Mouse (Mus musculus) forebrain, embryonic 11.5 days (tissue): ENCODE measurements around the gene Grik2. TPM values are rescaled to one million over a fixed set of nuclear protein-coding genes. Genes with fewer than 3 reads are reported as not detected.
A peak's percentile ranks its signal among the peaks of the same experiment; 100 is the strongest.
"Not testable (repeated sequence)": the region's sequence is repeated elsewhere in the genome, so short reads cannot be mapped to it uniquely, and the experiment has no call there.

ENCODE experiments used
- ATAC-seq: fragments of 200-750 bp; cut with Nextera tagmentation; replicated peaks from 2 replicates; pipeline ENCODE4 v1.8.0; 2017; ENCODE audit warnings: moderate TSS enrichment; ENCODE audit not compliant: low FRiP score
- DNase-seq: peaks from one replicate; pipeline ENCODE4 v3.0.0-alpha.2; 2017; ENCODE audit warnings: low spot score
- H3K27ac ChIP-seq: fragments of 300-500 bp; sonication (generic); 2 replicates; pipeline ENCODE4 v1.5.1; 2014; ENCODE audit warnings: low read depth, low read length
- H3K27me3 ChIP-seq: fragments of 300-500 bp; sonication (generic); 2 replicates; pipeline ENCODE4 v1.6.1; 2014; ENCODE audit warnings: mild to moderate bottlenecking, low read length, mixed read lengths; ENCODE audit not compliant: control insufficient read depth, insufficient read depth
- H3K36me3 ChIP-seq: fragments of 300-500 bp; sonication (generic); 2 replicates; pipeline ENCODE4 v1.6.1; 2014; ENCODE audit warnings: mild to moderate bottlenecking, low read length, moderate library complexity, mixed read lengths; ENCODE audit not compliant: control insufficient read depth, insufficient read depth
- H3K4me1 ChIP-seq: fragments of 300-500 bp; sonication (generic); replicated peaks from 2 replicates; pipeline ENCODE4 v1.6.1; 2014; ENCODE audit warnings: low read length, mixed read lengths; ENCODE audit not compliant: control insufficient read depth, insufficient read depth
- H3K4me2 ChIP-seq: fragments of 300-500 bp; sonication (generic); 2 replicates; pipeline ENCODE4 v1.6.1; 2014; ENCODE audit warnings: low read depth, mild to moderate bottlenecking, low read length, moderate library complexity, mixed read lengths; ENCODE audit not compliant: severe bottlenecking
- H3K4me3 ChIP-seq: fragments of 300-500 bp; sonication (generic); 2 replicates; pipeline ENCODE4 v1.5.1; 2014; ENCODE audit warnings: low read depth, low read length
- H3K9ac ChIP-seq: fragments of 300-500 bp; sonication (generic); 2 replicates; pipeline ENCODE4 v1.6.1; 2014; ENCODE audit warnings: low read length
- H3K9me3 ChIP-seq: fragments of 300-500 bp; sonication (generic); 2 replicates; pipeline ENCODE4 v1.6.1; 2016; ENCODE audit warnings: low read length, mixed read lengths; ENCODE audit not compliant: control insufficient read depth
- WGBS: fragments of 180-500 bp; shearing (Covaris S2); extraction: QIAGEN DNeasy Blood & Tissue Kit; methylation state at CpG from one replicate; pipeline ENCODE4 v1.1.7; 2014; 5-methylcytosine and 5-hydroxymethylcytosine counted together
- polyA plus RNA-seq: library from polyadenylated mRNA; unstranded; fragments of >200 nt; fragmentation: Nextera tagmentation; extraction: Ambion mirVana; gene quantifications from 2 replicates; pipeline ENCODE4 v1.2.1, GENCODE M21; 2014

The Grik2 gene
- polyA plus RNA-seq, 1 experiment from 2014 or later, result 17.3 TPM

GRCm38 (mm10) chr10:49219631-49220030, 568.9 kb downstream of the Grik2 start:
- no peaks in the 10 kb centered on the region for H3K27me3 ChIP-seq
- no peak overlapping the region for H3K9ac ChIP-seq
- no peaks in the 10 kb centered on the region for H3K9me3 ChIP-seq
- H3K4me3 ChIP-seq, result no peak overlapping the region
- H3K4me1 ChIP-seq, result no peaks in the 10 kb centered on the region
- WGBS, result 50% methylated on average over 3 of the region's 3 CpGs
- H3K36me3 ChIP-seq, result no peaks in the 10 kb centered on the region
- DNase-seq (no peak), ATAC-seq (peak; percentile 87)
- no peak overlapping the region for H3K4me2 ChIP-seq
- H3K27ac ChIP-seq, result no peak overlapping the region

- Histone ChIP-seq H3K9ac (no peak overlapping the region), H3K4me3 (no peak overlapping the region), H3K9me3 (no peaks in the 10 kb centered on the region), H3K4me1 (no peaks in the 10 kb centered on the region), H3K27ac (no peak overlapping the region), H3K27me3 (no peaks in the 10 kb centered on the region), H3K36me3 (no peaks in the 10 kb centered on the region), H3K4me2 (no peak overlapping the region)
- ATAC-seq (no peak), DNase-seq (no peak)
These were observed 596.7 kb downstream of the Grik2 start for GRCm38 (mm10) chr10:49191773-49192371.

GRCm38 (mm10) chr10:49191291-49191690, 597.3 kb downstream of the Grik2 start:
- Histone ChIP-seq H3K9me3 (no peaks in the 10 kb centered on the region), H3K36me3 (no peaks in the 10 kb centered on the region), H3K9ac (no peak overlapping the region), H3K27ac (no peak overlapping the region), H3K4me2 (no peak overlapping the region), H3K4me3 (no peak overlapping the region), H3K27me3 (no peaks in the 10 kb centered on the region), H3K4me1 (no peaks in the 10 kb centered on the region)
- 83% methylated on average over 1 of the region's 1 CpGs for WGBS
- no peak for DNase-seq
- ATAC-seq, result no peak

GRCm38 (mm10) chr10:49154134-49154533, 634.4 kb downstream of the Grik2 start:
- no peak overlapping the region for H3K9ac ChIP-seq
- no peak overlapping the region for H3K27ac ChIP-seq
- H3K4me3 ChIP-seq, result no peak overlapping the region
- no peak overlapping the region for H3K4me2 ChIP-seq
- H3K4me1 ChIP-seq, result no peaks in the 10 kb centered on the region
- DNase-seq (no peak), ATAC-seq (no peak)
- H3K27me3 ChIP-seq, result no peaks in the 10 kb centered on the region
- no peaks in the 10 kb centered on the region for H3K36me3 ChIP-seq
- no peaks in the 10 kb centered on the region for H3K9me3 ChIP-seq
- 79% methylated on average over 4 of the region's 4 CpGs for WGBS

- H3K36me3 ChIP-seq, DNase-seq: not testable (repeated sequence)
These were observed 637.1 kb downstream of the Grik2 start for GRCm38 (mm10) chr10:49151496-49151895.

GRCm38 (mm10) chr10:49149714-49150113, 638.9 kb downstream of the Grik2 start:
- Histone ChIP-seq H3K4me1 (no peaks in the 10 kb centered on the region), H3K9ac (no peak overlapping the region), H3K9me3 (no peaks in the 10 kb centered on the region), H3K36me3 (no peaks in the 10 kb centered on the region), H3K27ac (no peak overlapping the region), H3K4me3 (no peak overlapping the region), H3K27me3 (no peaks in the 10 kb centered on the region), H3K4me2 (no peak overlapping the region)
- no peak for DNase-seq
- 77% methylated on average over 4 of the region's 4 CpGs for WGBS
- ATAC-seq, result no peak

More at GRCm38 (mm10) chr10:49151496-49151895, 637.1 kb downstream of the Grik2 start:
- not testable (repeated sequence) for H3K9ac ChIP-seq, H3K27me3 ChIP-seq, H3K27ac ChIP-seq, H3K4me2 ChIP-seq, H3K4me3 ChIP-seq, ATAC-seq, H3K4me1 ChIP-seq, H3K9me3 ChIP-seq
- WGBS, result 95% methylated on average over 4 of the region's 4 CpGs

DNA sequence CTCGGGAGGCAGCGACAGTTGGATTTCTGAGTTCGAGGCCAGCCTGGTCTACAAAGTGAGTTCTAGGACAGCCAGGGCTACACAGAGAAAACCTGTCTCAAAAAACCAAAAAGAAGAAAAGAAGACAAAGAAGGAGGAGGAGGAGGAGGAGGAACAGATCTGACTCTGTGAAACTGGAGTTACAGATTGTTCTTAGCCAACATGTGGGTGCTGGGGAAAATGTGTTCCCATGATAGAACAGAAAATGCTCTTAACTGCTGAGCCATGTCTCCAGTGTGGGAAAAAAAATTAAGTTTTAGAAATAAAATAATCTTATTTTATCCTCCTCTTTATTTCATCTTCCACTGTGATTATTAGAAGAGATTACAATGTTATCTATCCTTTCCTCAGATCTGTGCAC, 645.9 kb downstream of the Grik2 start:
- Histone ChIP-seq H3K4me2 (no peak overlapping the region), H3K4me3 (no peak overlapping the region), H3K27me3 (no peaks in the 10 kb centered on the region), H3K9ac (no peak overlapping the region), H3K36me3 (no peaks in the 10 kb centered on the region), H3K27ac (no peak overlapping the region), H3K9me3 (no peaks in the 10 kb centered on the region), H3K4me1 (no peaks in the 10 kb centered on the region)
- ATAC-seq, result no peak
- 97% methylated on average over 3 of the region's 3 CpGs for WGBS
- DNase-seq, result no peak

- H3K9ac ChIP-seq, result no peak overlapping the region
- no peaks in the 10 kb centered on the region for H3K9me3 ChIP-seq
- DNase-seq (no peak), ATAC-seq (no peak)
- no peak overlapping the region for H3K4me3 ChIP-seq
- no peaks in the 10 kb centered on the region for H3K4me1 ChIP-seq
- H3K27ac ChIP-seq, result no peak overlapping the region
- H3K4me2 ChIP-seq, result no peak overlapping the region
- no peaks in the 10 kb centered on the region for H3K27me3 ChIP-seq
- no peaks in the 10 kb centered on the region for H3K36me3 ChIP-seq
These were observed 651.8 kb downstream of the Grik2 start for GRCm38 (mm10) chr10:49136816-49137215.

GRCm38 (mm10) chr10:49131311-49131710, 657.3 kb downstream of the Grik2 start:
- H3K4me2 ChIP-seq, result no peak overlapping the region
- no peak for DNase-seq

More at GRCm38 (mm10) chr10:49131311-49131710, 657.3 kb downstream of the Grik2 start:
- H3K4me3 ChIP-seq, result no peak overlapping the region
- no peaks in the 10 kb centered on the region for H3K9me3 ChIP-seq
- no peaks in the 10 kb centered on the region for H3K27me3 ChIP-seq
- no peak overlapping the region for H3K27ac ChIP-seq
- no peaks in the 10 kb centered on the region for H3K36me3 ChIP-seq
- no peak overlapping the region for H3K9ac ChIP-seq
- ATAC-seq, result peak; percentile 89
- H3K4me1 ChIP-seq, result no peaks in the 10 kb centered on the region
- 0% methylated on average over 1 of the region's 1 CpGs for WGBS
